Mouse (Mus musculus): ENCODE results near the gene Elovl5. TPM values are rescaled to one million over a fixed set of nuclear protein-coding genes. Genes with fewer than 3 reads are reported as not detected.
"Not testable (repeated sequence)": the region's sequence is repeated elsewhere in the genome, so short reads cannot be mapped to it uniquely, and the experiment has no call there.

Gene Elovl5
- total RNA-seq, 2 experiments from 2014 or later: 62.2 to 68.7 TPM

DNA sequence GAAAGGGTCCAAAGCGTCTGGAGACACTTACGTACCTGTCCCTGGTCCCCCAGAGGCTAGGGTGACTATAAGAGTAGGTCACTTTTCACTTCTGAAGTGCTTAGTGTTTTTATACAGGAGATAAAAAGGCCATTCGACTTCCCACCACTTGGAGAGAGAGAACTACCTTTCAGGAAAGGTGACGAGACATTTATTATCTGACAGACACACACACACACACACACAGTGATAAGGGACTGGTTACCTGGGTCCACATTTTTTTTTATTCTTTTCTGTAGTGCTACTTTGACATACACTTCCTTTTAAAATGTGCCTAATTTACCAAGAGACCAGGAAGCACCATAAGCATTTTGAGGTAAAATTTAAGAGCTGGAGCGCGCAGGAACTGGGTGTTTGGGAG is 66.4 kb downstream of the Elovl5 start:
- intact Hi-C loops (cut with DNase I): no loop called here

GRCm38 (mm10) chr9:77986153-77986795 is 69.1 kb downstream of the Elovl5 start:
- no peak for DNase-seq (ENCODE audit: low spot score in 2 of 2)
- intact Hi-C loops (cut with DNase I): no loop called here

More for the DNA sequence above, 66.4 kb downstream of the Elovl5 start:
- no peak for DNase-seq (ENCODE audit: low spot score in 2 of 2)

DNA sequence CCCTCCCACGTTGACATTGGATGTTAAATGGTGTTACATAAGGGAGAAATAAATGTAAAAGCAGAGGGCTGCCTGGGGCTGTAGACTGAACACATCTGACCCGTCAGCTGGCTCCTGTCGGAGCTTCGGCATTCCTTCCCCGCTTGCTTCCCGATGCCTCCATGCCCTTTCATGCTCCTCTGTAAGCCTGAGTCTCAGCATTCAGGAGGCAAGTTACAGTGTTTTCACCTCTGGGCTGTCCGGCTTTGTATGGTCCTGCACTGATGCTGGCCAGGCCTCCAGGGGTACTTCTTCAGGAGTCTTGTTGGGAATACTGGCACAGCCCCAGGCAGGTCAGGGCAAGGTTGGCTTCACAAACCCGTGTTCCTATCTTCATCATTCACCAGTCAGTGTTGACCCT is 72.5 kb downstream of the Elovl5 start:
- no peak for DNase-seq (ENCODE audit: low spot score in 2 of 2)
- intact Hi-C loops (cut with DNase I): loop anchor here (2.0 to 5.0 kb wide), 2 partner anchors 23 to 72 kb away; partner anchors contain the start of gene Elovl5

DNA sequence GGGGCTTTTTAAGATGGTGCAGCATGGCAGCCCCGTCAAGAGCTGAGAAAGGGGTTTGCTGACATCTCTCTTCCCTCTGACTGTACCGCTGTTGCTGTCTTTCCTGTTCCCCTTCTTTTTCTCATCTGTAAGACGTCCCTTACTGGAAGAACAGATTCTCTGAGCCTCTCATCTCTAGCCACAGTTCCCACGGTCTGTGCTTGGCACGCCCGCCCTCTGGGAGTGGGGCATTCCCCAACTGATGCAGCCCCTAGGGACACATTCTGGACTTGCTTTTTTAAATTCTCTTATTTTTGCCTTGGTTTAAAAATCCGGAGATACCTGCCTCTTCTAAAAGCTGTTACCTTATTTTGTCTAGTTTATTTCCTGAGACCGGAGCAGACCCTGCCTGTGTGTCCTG is 73.1 kb downstream of the Elovl5 start:
- intact Hi-C loops (cut with DNase I): loop anchor here (2.0 to 5.0 kb wide), 2 partner anchors 23 to 73 kb away; partner anchors contain the start of gene Elovl5

GRCm38 (mm10) chr9:77991650-77992049 is 74.5 kb downstream of the Elovl5 start:
- intact Hi-C loops (cut with DNase I): loop anchor here (2.0 to 5.0 kb wide), 2 partner anchors 25 to 74 kb away; partner anchors contain the start of gene Elovl5
- DNase-seq (ENCODE audit: low spot score in 2 of 2): peak; percentile 45 to 49

More for the DNA sequence above, 73.1 kb downstream of the Elovl5 start:
- DNase-seq (ENCODE audit: low spot score in 2 of 2): no peak

- DNase-seq (ENCODE audit: low spot score in 2 of 2): no peak
- intact Hi-C loops (cut with DNase I): loop anchor here (5.0 kb wide), 1 partner anchor 75 kb away; the partner anchor contains the start of gene Elovl5
These were observed 75.1 kb downstream of the Elovl5 start for GRCm38 (mm10) chr9:77992276-77992675.

DNA sequence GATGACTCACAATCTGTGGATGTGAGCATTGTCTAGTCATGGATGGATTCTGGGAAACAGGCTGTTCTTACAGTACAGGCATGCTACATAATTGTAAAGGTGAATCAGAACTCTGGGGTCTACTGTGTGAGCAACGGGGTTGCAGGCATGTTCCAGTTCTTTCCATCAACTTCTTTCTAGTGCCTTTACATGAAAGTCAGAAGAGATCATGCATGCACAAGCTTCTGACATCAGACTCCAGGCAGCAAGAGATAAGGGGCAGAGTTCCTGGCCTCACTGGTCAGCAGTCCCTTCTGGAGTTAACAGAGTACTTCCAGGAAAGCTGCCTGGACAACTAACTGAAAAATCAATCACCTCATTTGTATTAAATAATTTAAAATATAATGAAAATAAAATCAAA is 75.9 kb downstream of the Elovl5 start:
- no peak for DNase-seq (ENCODE audit: low spot score in 2 of 2)
- intact Hi-C loops (cut with DNase I): loop anchor here (5.0 kb wide), 1 partner anchor 76 kb away; the partner anchor contains the start of gene Elovl5

DNA sequence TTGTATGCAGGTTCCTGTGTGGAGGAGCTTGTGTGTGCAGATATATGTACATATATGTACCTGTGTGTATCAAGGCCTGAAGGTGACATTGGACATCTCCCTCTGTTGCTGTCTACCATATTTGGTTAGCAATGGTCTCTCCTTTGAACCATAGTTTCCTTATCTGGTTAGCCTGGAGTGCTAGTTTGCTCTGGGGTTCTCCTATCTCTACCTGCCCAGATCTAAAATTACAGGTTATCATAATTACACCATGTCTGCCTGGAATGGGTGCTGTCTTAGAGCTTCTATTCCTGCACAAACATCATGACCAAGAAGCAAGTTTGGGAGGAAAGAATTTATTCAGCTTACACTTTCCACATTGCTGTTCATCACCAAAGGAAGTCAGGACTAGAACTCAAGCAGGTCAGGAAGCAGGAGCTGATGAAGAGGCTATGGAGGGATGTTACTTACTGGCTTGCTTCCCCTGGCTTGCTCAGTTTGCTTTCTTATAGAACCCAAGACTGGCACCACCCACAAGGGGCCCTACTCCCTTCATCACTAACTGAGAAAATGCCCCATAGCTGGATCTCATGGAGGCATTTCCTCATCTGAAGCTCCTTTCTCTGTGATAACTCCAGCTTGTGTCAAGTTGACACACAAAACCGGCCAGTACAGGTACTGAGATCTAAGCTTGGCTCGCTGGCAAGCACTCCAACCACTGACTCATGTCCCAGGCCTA is 76.5 kb downstream of the Elovl5 start:
- intact Hi-C loops (cut with DNase I): loop anchor here (5.0 kb wide), 1 partner anchor 76 kb away; the partner anchor contains the start of gene Elovl5
- not testable (repeated sequence) for DNase-seq (ENCODE audit: low spot score in 2 of 2)

- intact Hi-C loops (cut with DNase I): no loop called here
These were observed 78.1 kb downstream of the Elovl5 start for GRCm38 (mm10) chr9:77995235-77995634.

GRCm38 (mm10) chr9:78000586-78001500 is 83.7 kb downstream of the Elovl5 start:
- no peak for DNase-seq (ENCODE audit: low spot score in 2 of 2)
- intact Hi-C loops (cut with DNase I): no loop called here

More at GRCm38 (mm10) chr9:77995235-77995634, 78.1 kb downstream of the Elovl5 start:
- no peak for DNase-seq (ENCODE audit: low spot score in 2 of 2)

- intact Hi-C loops (cut with DNase I): no loop called here
- no peak for DNase-seq (ENCODE audit: low spot score in 2 of 2)
These were observed 86.1 kb downstream of the Elovl5 start for GRCm38 (mm10) chr9:78003278-78003677.

GRCm38 (mm10) chr9:78005481-78005880 is 88.3 kb downstream of the Elovl5 start:
- no peak for DNase-seq (ENCODE audit: low spot score in 2 of 2)
- intact Hi-C loops (cut with DNase I): loop anchor here (5.0 kb wide), 2 partner anchors 93 to 198 kb away; no protein-coding TSS in a partner anchor

DNA sequence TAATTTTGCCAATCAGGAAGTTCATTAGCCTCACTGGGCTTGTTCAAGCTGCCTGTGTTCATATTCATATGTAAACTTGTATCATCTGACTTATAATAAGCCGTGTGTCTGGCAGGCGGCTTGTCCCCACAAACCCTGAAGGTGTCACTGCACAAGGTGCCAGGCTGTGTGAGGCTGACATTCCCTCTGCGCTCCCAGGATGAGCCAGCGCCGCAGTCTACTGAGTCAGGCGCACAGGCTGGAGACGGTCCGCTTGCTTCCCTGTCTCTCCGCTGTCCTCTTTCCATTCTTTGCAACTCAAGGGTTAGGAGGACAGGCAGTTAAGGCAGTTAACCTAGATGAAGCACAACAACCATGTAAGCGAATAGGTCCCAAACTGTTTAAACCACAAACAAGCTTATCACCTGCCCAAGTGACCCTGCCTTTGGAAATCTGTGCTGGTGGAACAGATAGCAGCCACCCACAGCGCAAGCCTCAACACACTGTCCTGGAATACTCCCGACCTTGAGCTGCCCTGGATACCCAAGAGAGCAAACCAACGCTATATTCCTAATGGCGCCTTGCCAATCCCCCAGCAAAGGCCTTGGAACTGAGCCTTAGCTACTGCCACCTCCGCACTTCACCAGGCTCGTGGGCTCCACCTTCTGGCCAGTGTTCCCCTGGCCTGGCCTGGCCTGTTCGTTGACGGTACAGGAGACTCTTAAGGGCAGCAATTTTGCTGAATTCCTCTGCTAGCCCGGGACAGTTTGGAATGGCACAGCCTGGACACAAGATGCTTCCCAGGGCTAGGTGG is 89.2 kb downstream of the Elovl5 start:
- intact Hi-C loops (cut with DNase I): loop anchor here (5.0 kb wide), 2 partner anchors 94 to 199 kb away; no protein-coding TSS in a partner anchor
- peak; percentile 52 to 62 for DNase-seq (ENCODE audit: low spot score in 2 of 2)

GRCm38 (mm10) chr9:78009382-78009781 is 92.2 kb downstream of the Elovl5 start:
- intact Hi-C loops (cut with DNase I): loop anchor here (5.0 kb wide), 2 partner anchors 97 to 202 kb away; no protein-coding TSS in a partner anchor
- DNase-seq (ENCODE audit: low spot score in 2 of 2): no peak

GRCm38 (mm10) chr9:78010187-78010586 is 93.0 kb downstream of the Elovl5 start:
- intact Hi-C loops (cut with DNase I): no loop called here
- no peak for DNase-seq (ENCODE audit: low spot score in 2 of 2)

- intact Hi-C loops (cut with DNase I): no loop called here
- DNase-seq (ENCODE audit: low spot score in 2 of 2): no peak
These were observed 93.5 kb downstream of the Elovl5 start for GRCm38 (mm10) chr9:78010707-78011106.

GRCm38 (mm10) chr9:78012066-78012465 is 94.9 kb downstream of the Elovl5 start:
- intact Hi-C loops (cut with DNase I): no loop called here

GRCm38 (mm10) chr9:78012681-78013080 is 95.5 kb downstream of the Elovl5 start:
- intact Hi-C loops (cut with DNase I): no loop called here
- DNase-seq (ENCODE audit: low spot score in 2 of 2): no peak

More at GRCm38 (mm10) chr9:78012066-78012465, 94.9 kb downstream of the Elovl5 start:
- DNase-seq (ENCODE audit: low spot score in 2 of 2): no peak

Measured in left cerebral cortex, postnatal 36 days (tissue).